Mouse (Mus musculus): ENCODE data around the gene Tmem14c. TPM values are rescaled to one million over a fixed set of nuclear protein-coding genes. Genes with fewer than 3 reads are reported as not detected.
A peak's percentile ranks its signal among the peaks of the same experiment; 100 is the strongest.

Tmem14c gene
- polyA plus RNA-seq, 1 experiment from 2014 or later, result 246 TPM

DNA sequence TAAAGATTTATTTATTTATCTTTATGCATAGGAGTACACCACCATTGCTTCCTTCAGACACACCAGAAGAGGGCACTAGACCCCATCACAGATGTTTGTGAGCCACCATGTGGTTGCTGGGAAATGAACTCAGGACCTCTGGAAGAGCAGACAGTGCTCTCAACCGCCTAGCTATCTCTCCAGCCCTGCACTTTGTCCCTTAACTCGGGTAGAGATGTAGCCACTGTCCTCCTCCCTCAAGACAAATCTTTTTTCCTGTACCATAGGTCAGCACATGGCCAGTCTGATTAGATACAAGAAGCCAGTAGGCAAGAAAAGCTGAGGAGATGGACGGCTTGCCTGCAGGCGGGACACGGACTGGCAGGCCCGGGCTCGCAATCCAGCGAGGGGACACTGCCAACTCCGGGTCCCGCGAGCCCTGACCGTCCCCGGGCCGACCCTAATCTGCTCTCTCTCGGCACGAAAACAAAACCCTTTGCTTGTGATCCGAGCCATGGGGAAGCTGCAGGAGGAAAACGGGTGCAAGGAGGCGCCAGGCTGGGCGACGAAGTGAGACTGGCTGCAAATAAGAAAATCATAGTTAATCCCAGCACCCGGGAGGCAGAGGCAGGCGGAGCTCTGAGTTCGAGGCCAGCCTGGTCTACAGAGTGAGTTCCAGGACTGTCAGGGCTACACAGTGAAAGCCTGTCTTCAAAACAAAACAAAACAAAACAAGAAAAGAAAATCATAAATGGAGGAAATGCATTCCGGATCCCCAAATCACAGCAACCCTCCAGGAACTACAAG is 15.8 kb upstream of the Tmem14c start:
- DNase-seq (ENCODE audit: low spot score), result peak; percentile 78
- ATAC-seq (replicated peaks; ENCODE audit: low FRiP score, low TSS enrichment, low read depth), result peak; percentile 44
- peak overlapping the region; percentile 84 for H3K9ac ChIP-seq (ENCODE audit: low read length)

DNA sequence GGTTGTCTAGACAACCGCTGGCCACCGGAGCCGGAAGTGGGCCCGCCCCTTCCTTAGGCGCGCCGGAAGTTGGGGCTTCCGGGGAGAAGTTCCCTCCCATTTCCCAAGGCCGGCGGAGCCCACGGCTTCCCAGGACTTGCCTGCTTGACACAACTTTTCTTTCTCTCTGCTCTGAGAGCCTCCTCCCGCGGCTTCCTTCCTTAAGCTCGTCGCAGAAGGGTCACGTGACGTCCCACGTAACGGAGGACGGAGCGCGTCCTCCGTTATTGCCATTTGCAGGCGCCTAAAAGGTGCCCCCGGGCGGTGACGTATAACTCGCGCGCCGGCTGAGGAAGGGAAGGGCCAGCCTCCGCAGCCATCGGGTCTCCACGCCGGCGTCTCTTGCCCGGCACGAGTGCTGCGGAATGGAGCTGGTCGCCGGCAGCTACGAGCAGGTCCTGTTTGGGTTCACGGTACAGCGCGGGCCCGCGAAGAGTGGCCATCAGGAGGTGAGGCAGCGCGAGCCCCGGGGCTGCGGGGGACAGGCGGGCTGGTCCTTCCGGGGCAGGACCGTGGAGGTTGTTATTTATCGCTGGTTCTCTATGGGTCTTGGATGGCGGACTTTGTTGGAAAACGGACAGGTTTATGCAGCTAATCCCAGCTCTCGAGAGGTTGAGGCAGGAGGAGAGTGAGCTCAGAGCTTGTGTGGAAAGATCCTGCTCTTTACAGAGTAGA is 15.0 kb upstream of the Tmem14c start, which contains the start of gene Pak1ip1:
Gene Pak1ip1, plus strand, starts transcription at position 98 of the 714 bp plus-strand sequence.
- H3K36me3 ChIP-seq (ENCODE audit: control insufficient read depth, insufficient read depth, low read length), result peaks cover 18% of the 10 kb centered on the region
- ATAC-seq (replicated peaks; ENCODE audit: low FRiP score, low TSS enrichment, low read depth) (peak; percentile 95), DNase-seq (ENCODE audit: low spot score) (peak; percentile 99)
- H3K4me1 ChIP-seq (replicated peaks; ENCODE audit: control insufficient read depth, insufficient read depth, low read length), result peaks cover 7% of the 10 kb centered on the region
- H3K27me3 ChIP-seq (replicated peaks; ENCODE audit: control insufficient read depth, insufficient read depth, low read length), result no peaks in the 10 kb centered on the region
- peak within 1 kb of the TSS; percentile 99 for H3K4me3 ChIP-seq (ENCODE audit: low read depth, low read length)
- no peaks in the 10 kb centered on the region for H3K9me3 ChIP-seq (ENCODE audit: control insufficient read depth, low read length)
- WGBS, result under 1% methylated on average over 58 of the region's 58 CpGs
- peak within 1 kb of the TSS; percentile 99 for H3K27ac ChIP-seq (ENCODE audit: low read depth)
- H3K4me2 ChIP-seq (ENCODE audit: low read length), result peak within 1 kb of the TSS; percentile 93
- H3K9ac ChIP-seq (ENCODE audit: low read length), result peak within 1 kb of the TSS; percentile 84

More for the DNA sequence above, 15.8 kb upstream of the Tmem14c start:
- Histone ChIP-seq H3K27ac (ENCODE audit: low read depth) (peak overlapping the region; percentile 99), H3K4me3 (ENCODE audit: low read depth, low read length) (peak overlapping the region; percentile 99), H3K27me3 (replicated peaks; ENCODE audit: control insufficient read depth, insufficient read depth, low read length) (no peaks in the 10 kb centered on the region), H3K4me1 (replicated peaks; ENCODE audit: control insufficient read depth, insufficient read depth, low read length) (peaks cover 7% of the 10 kb centered on the region), H3K36me3 (ENCODE audit: control insufficient read depth, insufficient read depth, low read length) (peaks cover 10% of the 10 kb centered on the region), H3K9me3 (ENCODE audit: control insufficient read depth, low read length) (no peaks in the 10 kb centered on the region), H3K4me2 (ENCODE audit: low read length) (peak overlapping the region; percentile 93)
- WGBS, result under 1% methylated on average over 25 of the region's 25 CpGs

DNA sequence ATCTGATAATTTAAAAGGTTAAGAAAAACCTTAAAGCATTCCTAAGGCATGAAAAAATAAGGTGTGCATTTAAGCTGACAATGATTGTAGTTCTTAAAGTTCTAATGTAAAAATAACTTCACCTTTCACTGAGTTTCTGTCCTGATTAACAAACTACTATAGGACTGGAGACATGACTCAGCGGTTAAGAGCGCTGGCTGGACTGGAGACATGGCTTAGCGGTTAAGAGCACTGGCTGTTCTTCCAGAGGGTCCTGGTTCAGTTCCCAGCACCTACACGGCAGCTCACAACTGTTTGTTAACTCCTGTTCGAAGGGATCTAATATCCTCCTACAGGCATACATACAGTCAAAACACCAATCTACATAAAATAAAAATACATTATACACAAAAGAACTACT is 14.1 kb upstream of the Tmem14c start:
- 83% methylated on average over 5 of the region's 5 CpGs for WGBS
- Histone ChIP-seq H3K27ac (ENCODE audit: low read depth) (no peak overlapping the region), H3K9ac (ENCODE audit: low read length) (peak overlapping the region; percentile 84; the same call in 1 of the 2 replicates), H3K4me3 (ENCODE audit: low read depth, low read length) (peak overlapping the region; percentile 99), H3K27me3 (replicated peaks; ENCODE audit: control insufficient read depth, insufficient read depth, low read length) (no peaks in the 10 kb centered on the region), H3K36me3 (ENCODE audit: control insufficient read depth, insufficient read depth, low read length) (peaks cover 26% of the 10 kb centered on the region), H3K4me1 (replicated peaks; ENCODE audit: control insufficient read depth, insufficient read depth, low read length) (peaks cover 7% of the 10 kb centered on the region), H3K9me3 (ENCODE audit: control insufficient read depth, low read length) (no peaks in the 10 kb centered on the region), H3K4me2 (ENCODE audit: low read length) (peak overlapping the region; percentile 93)
- no peak for ATAC-seq (replicated peaks; ENCODE audit: low FRiP score, low TSS enrichment, low read depth)
- DNase-seq (ENCODE audit: low spot score), result no peak

GRCm38 (mm10) chr13:41006244-41006643 is 9.8 kb upstream of the Tmem14c start:
- Histone ChIP-seq H3K4me3 (ENCODE audit: low read depth, low read length) (no peak overlapping the region), H3K9me3 (ENCODE audit: control insufficient read depth, low read length) (no peaks in the 10 kb centered on the region), H3K9ac (ENCODE audit: low read length) (no peak overlapping the region), H3K27ac (ENCODE audit: low read depth) (no peak overlapping the region), H3K36me3 (ENCODE audit: control insufficient read depth, insufficient read depth, low read length) (peaks cover 66% of the 10 kb centered on the region), H3K4me2 (ENCODE audit: low read length) (no peak overlapping the region), H3K27me3 (replicated peaks; ENCODE audit: control insufficient read depth, insufficient read depth, low read length) (no peaks in the 10 kb centered on the region), H3K4me1 (replicated peaks; ENCODE audit: control insufficient read depth, insufficient read depth, low read length) (peaks cover 7% of the 10 kb centered on the region; the same call in 1 of the 2 replicates)
- ATAC-seq (replicated peaks; ENCODE audit: low FRiP score, low TSS enrichment, low read depth) (no peak), DNase-seq (ENCODE audit: low spot score) (no peak)
- 97% methylated on average over 4 of the region's 4 CpGs for WGBS

DNA sequence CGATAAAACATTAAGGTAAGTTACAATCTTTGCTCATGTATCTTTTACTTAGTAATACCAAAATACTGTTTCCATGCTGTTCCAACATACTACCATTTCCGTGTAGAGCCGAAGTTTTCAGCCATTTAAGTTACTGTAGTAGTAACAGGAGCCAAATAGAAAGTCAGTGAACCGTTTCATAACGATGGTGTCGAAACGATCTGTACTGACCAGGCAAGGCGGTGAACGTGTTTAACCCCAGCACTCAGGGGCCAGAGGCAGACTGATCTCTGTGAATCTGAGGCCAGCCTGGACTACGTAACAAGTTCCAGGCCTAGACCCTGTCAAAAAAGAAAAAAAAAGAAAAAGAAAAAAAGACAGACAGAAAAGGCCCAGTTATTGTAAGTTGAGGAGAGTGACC is 7.8 kb upstream of the Tmem14c start:
- no peaks in the 10 kb centered on the region for H3K9me3 ChIP-seq (ENCODE audit: control insufficient read depth, low read length)
- no peak for ATAC-seq (replicated peaks; ENCODE audit: low FRiP score, low TSS enrichment, low read depth)
- no peak overlapping the region for H3K27ac ChIP-seq (ENCODE audit: low read depth)
- no peaks in the 10 kb centered on the region for H3K4me1 ChIP-seq (replicated peaks; ENCODE audit: control insufficient read depth, insufficient read depth, low read length)
- WGBS, result 94% methylated on average over 10 of the region's 10 CpGs
- no peak overlapping the region for H3K9ac ChIP-seq (ENCODE audit: low read length)
- no peak overlapping the region for H3K4me2 ChIP-seq (ENCODE audit: low read length)
- no peak for DNase-seq (ENCODE audit: low spot score)
- H3K27me3 ChIP-seq (replicated peaks; ENCODE audit: control insufficient read depth, insufficient read depth, low read length), result no peaks in the 10 kb centered on the region
- peaks cover 87% of the 10 kb centered on the region for H3K36me3 ChIP-seq (ENCODE audit: control insufficient read depth, insufficient read depth, low read length)
- H3K4me3 ChIP-seq (ENCODE audit: low read depth, low read length), result no peak overlapping the region

GRCm38 (mm10) chr13:41008946-41009345 is 7.1 kb upstream of the Tmem14c start:
- no peak for DNase-seq (ENCODE audit: low spot score)
- ATAC-seq (replicated peaks; ENCODE audit: low FRiP score, low TSS enrichment, low read depth), result no peak

GRCm38 (mm10) chr13:41016797-41017405 is 809 bp downstream of the Tmem14c start:
- Histone ChIP-seq H3K27me3 (replicated peaks; ENCODE audit: control insufficient read depth, insufficient read depth, low read length) (no peaks in the 10 kb centered on the region), H3K4me3 (ENCODE audit: low read depth, low read length) (peak overlapping the region; percentile 80), H3K4me2 (ENCODE audit: low read length) (peak overlapping the region; percentile 84), H3K9ac (ENCODE audit: low read length) (peak overlapping the region; percentile 69), H3K4me1 (replicated peaks; ENCODE audit: control insufficient read depth, insufficient read depth, low read length) (peaks cover 15% of the 10 kb centered on the region), H3K27ac (ENCODE audit: low read depth) (peak overlapping the region; percentile 89), H3K36me3 (ENCODE audit: control insufficient read depth, insufficient read depth, low read length) (peaks cover 57% of the 10 kb centered on the region), H3K9me3 (ENCODE audit: control insufficient read depth, low read length) (no peaks in the 10 kb centered on the region)
- ATAC-seq (replicated peaks; ENCODE audit: low FRiP score, low TSS enrichment, low read depth) (peak; percentile 10; the same call in 1 of the 2 replicates), DNase-seq (ENCODE audit: low spot score) (no peak)
- WGBS, result 40% methylated on average over 12 of the region's 12 CpGs

More at GRCm38 (mm10) chr13:41008946-41009345, 7.1 kb upstream of the Tmem14c start:
- no peak overlapping the region for H3K9ac ChIP-seq (ENCODE audit: low read length)
- H3K27me3 ChIP-seq (replicated peaks; ENCODE audit: control insufficient read depth, insufficient read depth, low read length), result no peaks in the 10 kb centered on the region
- H3K27ac ChIP-seq (ENCODE audit: low read depth), result no peak overlapping the region
- H3K9me3 ChIP-seq (ENCODE audit: control insufficient read depth, low read length), result no peaks in the 10 kb centered on the region
- no peak overlapping the region for H3K4me3 ChIP-seq (ENCODE audit: low read depth, low read length)
- WGBS, result 86% methylated on average over 8 of the region's 8 CpGs
- no peak overlapping the region for H3K4me2 ChIP-seq (ENCODE audit: low read length)
- peaks cover 89% of the 10 kb centered on the region for H3K36me3 ChIP-seq (ENCODE audit: control insufficient read depth, insufficient read depth, low read length)
- no peaks in the 10 kb centered on the region for H3K4me1 ChIP-seq (replicated peaks; ENCODE audit: control insufficient read depth, insufficient read depth, low read length)

DNA sequence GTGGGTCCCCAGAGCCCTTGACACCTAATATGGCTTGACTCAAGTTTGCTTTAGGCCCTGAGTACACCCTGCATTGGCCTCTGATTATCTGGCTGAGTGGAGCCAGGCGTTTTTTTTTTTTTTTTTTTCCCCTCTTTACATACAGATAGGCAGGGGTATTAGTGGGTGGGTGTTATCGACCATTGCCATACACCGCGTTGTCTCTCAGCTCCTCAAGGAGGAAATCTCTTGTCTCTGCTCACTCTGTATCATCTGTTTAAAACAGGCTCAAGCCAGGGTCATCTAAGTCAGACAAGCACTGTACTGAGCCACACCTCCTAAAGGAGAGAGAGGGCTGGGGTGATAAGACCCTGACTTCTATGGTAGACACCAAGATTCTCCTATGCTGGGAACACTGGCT is 1.7 kb downstream of the Tmem14c start:
- ATAC-seq (replicated peaks; ENCODE audit: low FRiP score, low TSS enrichment, low read depth) (no peak), DNase-seq (ENCODE audit: low spot score) (no peak)
- Histone ChIP-seq H3K9me3 (ENCODE audit: control insufficient read depth, low read length) (no peaks in the 10 kb centered on the region), H3K9ac (ENCODE audit: low read length) (no peak overlapping the region), H3K36me3 (ENCODE audit: control insufficient read depth, insufficient read depth, low read length) (peaks cover 53% of the 10 kb centered on the region), H3K27ac (ENCODE audit: low read depth) (no peak overlapping the region), H3K4me3 (ENCODE audit: low read depth, low read length) (no peak overlapping the region), H3K4me1 (replicated peaks; ENCODE audit: control insufficient read depth, insufficient read depth, low read length) (peaks cover 15% of the 10 kb centered on the region), H3K4me2 (ENCODE audit: low read length) (no peak overlapping the region; the same call in 1 of the 2 replicates), H3K27me3 (replicated peaks; ENCODE audit: control insufficient read depth, insufficient read depth, low read length) (no peaks in the 10 kb centered on the region)
- 69% methylated on average over 4 of the region's 4 CpGs for WGBS

All from intestine, embryonic 14.5 days (tissue).